19 mouse cellular contexts compared by ENCODE assay signal in the genomic region with DNA sequence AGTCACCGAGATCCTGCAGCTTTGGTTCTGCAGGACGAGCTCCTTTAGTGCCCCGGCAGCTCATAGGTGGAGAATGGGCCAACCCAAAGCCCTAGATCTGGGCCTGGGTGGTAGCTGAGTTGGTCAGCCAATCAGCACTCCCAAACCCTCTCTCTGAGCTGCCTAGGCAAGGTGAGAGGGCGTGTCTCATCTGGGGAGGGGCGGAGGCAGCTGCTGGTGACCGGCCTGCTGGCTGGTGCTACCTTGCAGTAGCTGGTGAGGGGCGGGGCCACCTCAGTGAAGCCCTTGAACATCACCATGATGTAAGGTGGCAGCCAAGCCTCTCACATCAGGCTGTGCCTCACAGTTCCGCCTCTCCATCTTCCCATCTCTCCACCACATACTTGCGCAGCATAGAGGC. TPM values are rescaled to one million over a fixed set of nuclear protein-coding genes. Genes with fewer than 3 reads are reported as not detected.
DNase-seq lines count a peak whose midpoint lies in the region; ATAC-seq and TF ChIP-seq lines count a peak whose summit lies in the region.
"Had no signal": no experiment of that assay in that cellular context is flagged by ENCODE, and none has a peak within 500 bp of the region (broad histone marks: within the 10 kb centered on the region; RNA-seq: fewer than 3 reads in every experiment).

No protein-coding gene starts in this region.

- no peak overlapping the region for H3K4me3 ChIP-seq in hindbrain, embryonic 11.5 days (ENCODE audit: low read depth, low read length)
- H3K4me3 ChIP-seq: embryonic facial prominence, embryonic 12.5 days; heart, embryonic 12.5 days; limb, embryonic 10.5 days; midbrain, embryonic 10.5 days had no signal

- WGBS in hindbrain, embryonic 11.5 days: 58% methylated on average over 9 of the region's 9 CpGs

- no peak overlapping the region for H3K4me2 ChIP-seq in hindbrain, embryonic 11.5 days (replicated peaks; ENCODE audit: low read depth, low read length)
- H3K4me2 ChIP-seq: embryonic facial prominence, embryonic 12.5 days; heart, embryonic 12.5 days had no signal

- H3K9ac ChIP-seq in hindbrain, embryonic 11.5 days (ENCODE audit: low read depth, low read length): no peak overlapping the region
- H3K9ac ChIP-seq: embryonic facial prominence, embryonic 12.5 days; heart, embryonic 12.5 days; liver, embryonic 14.5 days had no signal

- H3K4me1 ChIP-seq in hindbrain, embryonic 11.5 days (replicated peaks; ENCODE audit: control insufficient read depth, insufficient read depth, low read length): no peaks in the 10 kb centered on the region
- H3K4me1 ChIP-seq: heart, embryonic 12.5 days had no signal

- peak; percentile 72 for ATAC-seq in Patski
- ATAC-seq in hindbrain, embryonic 11.5 days (ENCODE audit: low FRiP score): no peak
- ATAC-seq: CD4-positive, CD25-positive, alpha-beta regulatory T cell, adult 4 months had no signal

- no peak for TF ChIP-seq CTCF in Patski (IDR thresholded peaks at IDR 0.05)

- in situ Hi-C loops in Patski (cut with MboI; ENCODE audit: low pct_unique_long_range_greater_than_20kb): loop anchor here (25.0 kb wide), 2 partner anchors 232 to 1218 kb away; no protein-coding TSS in a partner anchor

- no peaks in the 10 kb centered on the region for H3K27me3 ChIP-seq in Patski
- no peaks in the 10 kb centered on the region for H3K27me3 ChIP-seq in hindbrain, embryonic 11.5 days (ENCODE audit: control insufficient read depth, insufficient read depth, low read length)
- H3K27me3 ChIP-seq: embryonic facial prominence, embryonic 12.5 days; heart, embryonic 12.5 days had no signal

- DNase-seq in ES-CJ7 (ENCODE audit: low read depth, low spot score): peak; percentile 79
- DNase-seq in Patski (ENCODE audit: low read depth, low spot score): no peak
- DNase-seq in kidney, adult 8-10 months: peak; percentile 58 to 71
- peak; percentile 47 to 75 for DNase-seq in kidney, postnatal 4 days
- DNase-seq in heart, adult 9 months (ENCODE audit: low spot score in 2 of 2): no peak
- DNase-seq in right cerebral cortex, postnatal 4 days: no peak
- DNase-seq in hindbrain, embryonic 11.5 days (ENCODE audit: low spot score): no peak
- DNase-seq: cerebellum, adult 11 months; gastrocnemius, postnatal 25 days; heart, postnatal 4 days; lung, postnatal 36 days; retina, postnatal 1 day; thymus, adult 18-20 months had no signal

- POLR2A ChIA-PET in Patski (lab: Charles Lee): interaction anchor here (0.6 to 3.5 kb wide), 3 partner anchors 15 to 568 kb away, joined by 3 to 15 read pairs (median 7); no protein-coding TSS in a partner anchor

- H3K9me3 ChIP-seq in hindbrain, embryonic 11.5 days (ENCODE audit: control insufficient read depth, low read length): no peaks in the 10 kb centered on the region
- H3K9me3 ChIP-seq: embryonic facial prominence, embryonic 12.5 days; heart, embryonic 12.5 days; limb, embryonic 10.5 days; midbrain, embryonic 10.5 days had no signal

- CTCF ChIA-PET in Patski (lab: Charles Lee): interaction anchor here (0.6 to 2.1 kb wide), 3 partner anchors 10 to 96 kb away, joined by 3 to 5 read pairs (median 3); no protein-coding TSS in a partner anchor

- H3K36me3 ChIP-seq in hindbrain, embryonic 11.5 days (ENCODE audit: control insufficient read depth, insufficient read depth, low read length): no peaks in the 10 kb centered on the region
- H3K36me3 ChIP-seq: embryonic facial prominence, embryonic 12.5 days; heart, embryonic 12.5 days; limb, embryonic 10.5 days; midbrain, embryonic 10.5 days had no signal

- H3K27ac ChIP-seq in hindbrain, embryonic 11.5 days (ENCODE audit: low read depth, low read length): no peak overlapping the region
- H3K27ac ChIP-seq: embryonic facial prominence, embryonic 12.5 days; limb, embryonic 10.5 days; liver, embryonic 14.5 days; midbrain, embryonic 10.5 days had no signal

RNA-seq across cellular contexts. Expression of a gene that starts 29.2 kb away (rescaled TPM):
- 384 TPM for polyA plus RNA-seq in Patski (2021)
- polyA plus RNA-seq in hindbrain, embryonic 11.5 days (2014; fragmentation: Nextera tagmentation; extraction: Ambion mirVana): 8.4 and 9.4 TPM in 2 replicates

Comparison
In these comparisons a context has a peak if more than half of its experiments do, and no peak if none do; other contexts are left out.
1. DNase-seq: peak in ES-CJ7 (single experiment), kidney, adult 8-10 months (2 of 2) and kidney, postnatal 4 days (2 of 2); none in Patski (single experiment), heart, adult 9 months (0 of 2), right cerebral cortex, postnatal 4 days (single experiment) and hindbrain, embryonic 11.5 days (single experiment).
2. RNA of a gene that starts 29.2 kb away (polyA plus RNA-seq): 384 TPM in Patski (single experiment); 8.4 to 9.4 TPM in hindbrain, embryonic 11.5 days; every median in the first group is over 10 times any median in the second.